Mouse (Mus musculus) right cerebral cortex, adult 18-20 months (tissue): ENCODE results near the gene Zmynd11.

Experiments
- DNase-seq: peaks from one replicate; pipeline ENCODE4 v3.0.0; 2022; ENCODE audit warnings: mixed read lengths

Zmynd11 gene

GRCm38 (mm10) chr13:9649894-9650293, 115.2 kb downstream of the Zmynd11 start:
- no peak for DNase-seq

- no peak for DNase-seq
Observed at GRCm38 (mm10) chr13:9648716-9649115, 116.4 kb downstream of the Zmynd11 start.

DNA sequence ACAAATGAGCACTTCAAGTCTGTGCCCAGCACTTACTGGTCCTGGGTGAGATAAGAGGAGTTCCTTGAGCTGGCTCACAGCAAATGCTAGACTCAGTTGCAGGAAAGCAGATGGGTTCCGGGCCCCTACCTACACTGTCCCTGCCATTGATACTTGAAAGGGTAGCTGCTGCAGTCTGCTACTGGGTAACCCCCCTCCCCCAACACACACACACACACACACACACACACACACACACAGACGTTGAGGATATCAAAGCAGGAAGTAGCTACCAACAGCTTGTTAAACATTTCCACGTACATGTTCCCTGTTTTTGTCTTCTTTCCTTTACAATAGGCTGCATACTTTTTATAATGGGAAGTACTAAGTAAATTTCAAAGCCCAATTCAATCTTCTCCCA, 127.2 kb downstream of the Zmynd11 start:
- no peak for DNase-seq

- no peak for DNase-seq
Observed at GRCm38 (mm10) chr13:9636505-9636904, 128.6 kb downstream of the Zmynd11 start.

GRCm38 (mm10) chr13:9635951-9636350, 129.2 kb downstream of the Zmynd11 start:
- DNase-seq: no peak
